Mouse (Mus musculus): ENCODE measurements at regions not wholly inside any gene's neighbourhood (a gene's known extent, or its start where the extent isn't known, plus 50 kb on each side); places are given as distances from the start of the nearest gene placed in this dataset.

GRCm38 (mm10) chr6:6397997-6398396 lies 180.5 kb downstream of the Sem1 start:
- TF ChIP-seq POLR2A (IDR thresholded peaks at IDR 0.05; ENCODE audit: low read depth, low read length): no peak
- no peak for TF ChIP-seq CTCF (IDR thresholded peaks at IDR 0.05; ENCODE audit: borderline replicate concordance, insufficient read depth, low read length)
